Mouse (Mus musculus): Measurements from ENCODE around the gene Fam104a. TPM values are rescaled to one million over a fixed set of nuclear protein-coding genes. Genes with fewer than 3 reads are reported as not detected.

Fam104a gene
- polyA plus RNA-seq, 1 experiment from 2014 or later = 43.9 TPM

DNA sequence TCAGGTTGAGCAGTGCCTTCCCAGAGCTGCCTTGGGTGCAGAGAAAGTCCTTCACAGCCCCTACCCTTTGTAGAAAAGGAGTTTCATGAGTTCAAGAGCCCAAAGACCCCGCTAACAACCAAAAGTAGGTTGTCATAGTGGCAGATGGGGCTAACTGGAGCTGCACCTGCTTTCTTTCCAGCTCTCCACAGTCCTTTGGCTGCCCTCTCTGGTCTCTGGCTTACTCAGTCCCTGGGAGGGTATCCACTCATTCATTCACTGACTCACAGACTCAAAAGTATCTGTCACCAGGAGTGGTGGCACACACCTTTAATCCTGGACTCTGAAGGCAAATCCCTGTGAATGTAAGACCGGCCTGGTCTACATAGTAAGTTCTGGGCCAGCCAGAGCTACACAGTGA is 32.2 kb upstream of the Fam104a start:
- H3K27me3 ChIP-seq (replicated peaks) = no peaks in the 10 kb centered on the region
- H3K27ac ChIP-seq (replicated peaks) = no peak overlapping the region
- no peak overlapping the region for H3K4me3 ChIP-seq
- no peak overlapping the region for H3K4me2 ChIP-seq
- H3K9me3 ChIP-seq = no peaks in the 10 kb centered on the region
- no peak for ATAC-seq (ENCODE audit: extremely low read depth, insufficient number of reproducible peaks, low FRiP score, low TSS enrichment)
- no peaks in the 10 kb centered on the region for H3K36me3 ChIP-seq
- no peak overlapping the region for H3K9ac ChIP-seq
- H3K4me1 ChIP-seq = peaks cover 6% of the 10 kb centered on the region; the same call in 1 of the 2 replicates
- WGBS = 82% methylated on average over 2 of the region's 2 CpGs

DNA sequence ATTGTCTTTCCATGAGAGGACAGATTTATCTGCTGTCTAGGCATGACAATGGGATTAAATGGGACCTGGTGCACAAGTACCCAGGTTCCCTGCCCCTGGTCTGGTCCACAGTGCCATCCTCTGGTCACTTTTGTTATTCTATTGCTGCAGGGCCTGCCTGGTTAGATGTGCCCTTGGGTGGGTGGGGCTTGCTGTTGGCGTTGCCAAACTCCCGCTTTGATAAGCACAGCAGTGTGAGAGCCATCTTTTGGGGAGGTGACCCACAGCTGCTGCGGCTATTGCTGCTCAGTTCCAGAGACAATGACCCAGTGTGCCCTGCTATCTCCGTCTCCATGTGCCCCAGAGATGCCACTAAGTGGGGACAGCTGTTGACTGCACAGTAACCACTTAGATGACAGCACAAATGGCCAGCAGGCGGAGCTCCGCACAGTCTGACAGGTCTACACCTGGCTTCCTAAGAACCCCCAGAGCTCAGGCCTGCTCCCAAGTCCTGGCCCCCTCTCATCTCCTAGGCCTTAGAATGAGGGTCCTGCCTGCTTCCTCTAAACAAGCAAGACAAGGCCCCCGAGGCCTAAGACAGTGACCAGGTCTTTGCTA is 31.2 kb upstream of the Fam104a start:
- H3K27me3 ChIP-seq (replicated peaks) = no peaks in the 10 kb centered on the region
- H3K9me3 ChIP-seq = no peaks in the 10 kb centered on the region
- peaks cover 13% of the 10 kb centered on the region for H3K4me1 ChIP-seq
- no peak overlapping the region for H3K27ac ChIP-seq (replicated peaks)
- no peak overlapping the region for H3K9ac ChIP-seq
- no peak overlapping the region for H3K4me2 ChIP-seq
- WGBS = 58% methylated on average over 7 of the region's 7 CpGs
- no peak overlapping the region for H3K4me3 ChIP-seq
- H3K36me3 ChIP-seq = no peaks in the 10 kb centered on the region
- ATAC-seq (ENCODE audit: extremely low read depth, insufficient number of reproducible peaks, low FRiP score, low TSS enrichment) = 0 out of 2 replicates have a peak, but pooled peaks have one; percentile 29

DNA sequence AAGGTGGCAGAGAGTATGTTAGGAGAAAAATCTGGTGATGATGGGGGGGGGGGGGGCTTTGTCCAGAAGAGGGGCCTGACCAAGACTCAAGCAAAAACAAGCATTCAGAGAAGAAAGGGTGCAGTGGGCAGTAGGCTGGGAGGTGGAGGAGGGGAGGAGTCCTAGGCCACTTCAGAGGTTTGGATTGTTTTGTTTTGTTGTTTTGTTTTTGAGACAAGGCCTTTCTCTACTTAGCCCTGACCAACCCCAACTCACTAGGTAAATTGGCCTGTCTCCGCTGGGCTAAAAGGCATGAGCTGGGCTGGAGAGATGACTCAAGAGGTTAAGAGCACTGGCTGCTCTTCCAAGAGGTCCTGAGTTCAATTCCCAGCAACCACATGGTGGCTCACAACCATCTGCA is 27.1 kb upstream of the Fam104a start:
- peaks cover 16% of the 10 kb centered on the region for H3K27me3 ChIP-seq (replicated peaks)
- H3K4me3 ChIP-seq = no peak overlapping the region
- H3K4me2 ChIP-seq = no peak overlapping the region
- H3K9me3 ChIP-seq = no peaks in the 10 kb centered on the region
- ATAC-seq (ENCODE audit: extremely low read depth, insufficient number of reproducible peaks, low FRiP score, low TSS enrichment) = no peak
- H3K36me3 ChIP-seq = peaks cover 11% of the 10 kb centered on the region; the same call in 1 of the 2 replicates
- no peak overlapping the region for H3K27ac ChIP-seq (replicated peaks)
- 78% methylated on average over 1 of the region's 1 CpGs for WGBS
- H3K4me1 ChIP-seq = peaks cover 24% of the 10 kb centered on the region
- H3K9ac ChIP-seq = no peak overlapping the region

DNA sequence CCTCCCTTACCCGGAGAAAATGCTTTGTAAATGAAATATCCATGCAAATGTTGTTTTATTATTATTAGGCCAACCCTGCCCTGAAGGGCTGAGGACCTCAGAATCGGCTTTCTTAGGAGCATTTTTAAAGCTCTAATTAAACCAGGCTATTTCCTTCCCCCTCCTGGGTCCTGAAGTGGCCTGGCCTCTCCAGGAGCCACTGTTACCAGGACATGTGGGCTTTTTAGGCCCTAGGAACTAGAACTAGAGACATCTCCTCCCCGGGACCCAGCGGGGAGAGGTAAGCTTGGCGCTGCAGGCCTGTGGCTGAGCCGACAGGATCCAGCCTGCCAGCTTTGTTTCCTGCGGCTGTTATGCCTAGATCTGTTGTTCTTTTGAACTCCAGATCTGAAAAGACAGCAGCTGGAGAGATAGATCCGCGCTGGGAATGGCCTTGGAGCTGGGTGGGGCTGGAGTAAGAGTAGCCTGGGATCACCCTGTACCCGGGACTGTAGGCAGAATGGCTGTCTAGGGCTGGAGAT is 26.4 kb upstream of the Fam104a start:
- H3K4me3 ChIP-seq = no peak overlapping the region

DNA sequence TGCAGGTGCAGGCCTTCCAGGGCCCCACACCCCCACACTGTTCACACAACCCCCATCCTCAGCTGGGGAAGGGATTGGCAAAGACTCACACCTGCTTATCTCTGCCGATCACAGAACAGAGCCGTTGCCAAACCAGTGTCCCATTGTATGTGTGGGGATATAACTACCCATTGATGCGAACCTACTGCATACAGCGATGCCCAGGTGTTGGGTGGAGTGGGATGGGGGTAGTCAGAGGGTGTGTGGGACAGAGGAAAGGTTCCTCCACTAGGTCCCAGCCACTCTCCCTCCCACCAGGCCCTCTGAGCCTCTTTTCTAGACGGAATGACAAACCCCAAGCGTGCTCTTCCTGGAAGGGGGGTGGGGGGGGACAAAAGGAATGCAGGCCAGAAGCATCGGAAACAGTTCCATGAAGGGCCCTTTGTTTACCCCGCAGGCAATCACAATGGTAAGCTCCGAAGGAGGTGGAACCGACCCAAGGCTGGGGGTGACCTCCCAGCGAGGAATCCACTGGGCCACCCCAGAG is 25.8 kb upstream of the Fam104a start, which contains the start of gene Cpsf4l:
Gene Cpsf4l (minus strand): TSS at position 287 of the 526 bp plus-strand sequence.
- peak within 1 kb of the TSS; percentile 1; the same call in 1 of the 2 replicates for H3K4me3 ChIP-seq
- 15% methylated on average over 11 of the region's 11 CpGs for WGBS
- no peak for ATAC-seq (ENCODE audit: extremely low read depth, insufficient number of reproducible peaks, low FRiP score, low TSS enrichment)

More for the DNA sequence above, 26.4 kb upstream of the Fam104a start:
- Histone ChIP-seq H3K36me3 (peaks cover 11% of the 10 kb centered on the region; the same call in 1 of the 2 replicates), H3K27me3 (replicated peaks) (peaks cover 16% of the 10 kb centered on the region), H3K4me1 (peaks cover 24% of the 10 kb centered on the region), H3K27ac (replicated peaks) (peak overlapping the region; percentile 48), H3K9me3 (no peaks in the 10 kb centered on the region), H3K9ac (peak overlapping the region; percentile 67), H3K4me2 (peak overlapping the region; percentile 1)
- WGBS = 13% methylated on average over 10 of the region's 10 CpGs
- ATAC-seq (ENCODE audit: extremely low read depth, insufficient number of reproducible peaks, low FRiP score, low TSS enrichment) = no peak

DNA sequence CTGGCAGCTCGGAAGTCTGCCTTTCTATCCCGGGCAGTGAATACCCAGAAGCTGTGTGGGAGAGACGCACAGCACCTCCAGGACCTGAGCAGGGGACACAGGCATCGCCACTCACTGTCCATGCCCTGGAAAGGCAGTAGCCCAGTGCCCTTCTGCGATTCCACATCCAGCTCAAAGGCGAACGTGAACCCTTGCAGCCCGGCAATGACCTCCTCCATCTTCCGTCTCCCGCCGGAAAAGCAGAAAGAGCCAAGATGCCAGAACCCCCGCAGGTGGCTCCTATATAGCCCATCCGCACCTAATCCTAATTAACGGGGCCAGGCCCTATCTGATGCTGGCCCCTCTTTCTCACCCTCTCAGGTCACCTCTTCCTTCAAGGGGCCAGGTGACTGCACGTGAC is 25.3 kb upstream of the Fam104a start:
- Histone ChIP-seq H3K4me1 (peaks cover 21% of the 10 kb centered on the region), H3K4me3 (peak overlapping the region; percentile 1; the same call in 1 of the 2 replicates), H3K9ac (no peak overlapping the region), H3K27me3 (replicated peaks) (peaks cover 16% of the 10 kb centered on the region), H3K36me3 (peaks cover 11% of the 10 kb centered on the region; the same call in 1 of the 2 replicates), H3K27ac (replicated peaks) (no peak overlapping the region), H3K4me2 (peak overlapping the region; percentile 36), H3K9me3 (no peaks in the 10 kb centered on the region)
- 19% methylated on average over 15 of the region's 15 CpGs for WGBS
- ATAC-seq (ENCODE audit: extremely low read depth, insufficient number of reproducible peaks, low FRiP score, low TSS enrichment) = no peak

More for the DNA sequence above, 25.8 kb upstream of the Fam104a start, which contains the start of gene Cpsf4l:
- H3K27ac ChIP-seq (replicated peaks) = peak within 1 kb of the TSS; percentile 48
- H3K4me2 ChIP-seq = peak within 1 kb of the TSS; percentile 36
- peak within 1 kb of the TSS; percentile 67 for H3K9ac ChIP-seq
- H3K9me3 ChIP-seq = no peaks in the 10 kb centered on the region
- peaks cover 16% of the 10 kb centered on the region for H3K27me3 ChIP-seq (replicated peaks)
- H3K4me1 ChIP-seq = peaks cover 21% of the 10 kb centered on the region
- H3K36me3 ChIP-seq = peaks cover 11% of the 10 kb centered on the region; the same call in 1 of the 2 replicates

DNA sequence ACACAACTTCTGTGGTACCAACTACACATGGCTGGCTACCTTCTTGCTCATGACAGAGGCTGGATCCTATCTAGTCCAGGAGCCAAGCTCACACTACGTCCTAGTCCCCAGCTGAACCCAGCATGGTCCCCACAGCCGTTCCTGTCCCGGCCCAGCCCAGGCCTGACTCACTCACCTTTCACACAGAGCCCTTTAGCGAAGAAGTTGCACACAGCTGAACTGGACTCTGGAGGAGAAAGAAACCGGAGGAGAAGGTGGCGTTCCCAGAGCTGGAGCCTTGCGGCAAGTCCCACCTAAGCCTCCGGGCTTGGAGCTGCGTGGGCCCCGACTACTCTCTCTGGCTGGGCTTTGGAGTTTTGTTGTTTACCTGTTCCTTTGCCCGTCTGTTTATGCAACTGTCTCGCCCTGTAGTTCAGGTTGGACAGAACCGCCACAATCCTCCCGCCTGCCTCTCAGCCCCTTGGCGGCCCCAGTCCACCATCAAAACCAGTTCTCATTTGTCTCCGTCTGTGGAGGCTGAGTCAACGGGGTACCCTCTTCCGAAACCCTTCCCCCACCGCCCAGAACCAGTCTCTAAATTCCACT is 24.8 kb upstream of the Fam104a start:
- Histone ChIP-seq H3K4me1 (peaks cover 24% of the 10 kb centered on the region), H3K9me3 (no peaks in the 10 kb centered on the region), H3K4me2 (0 out of 2 replicates have a peak overlapping the region, but pooled peaks have one; percentile 36), H3K9ac (no peak overlapping the region), H3K36me3 (peaks cover 11% of the 10 kb centered on the region; the same call in 1 of the 2 replicates), H3K27ac (replicated peaks) (no peak overlapping the region), H3K4me3 (peak overlapping the region; percentile 1; the same call in 1 of the 2 replicates), H3K27me3 (replicated peaks) (peaks cover 16% of the 10 kb centered on the region)
- 53% methylated on average over 19 of the region's 19 CpGs for WGBS
- ATAC-seq (ENCODE audit: extremely low read depth, insufficient number of reproducible peaks, low FRiP score, low TSS enrichment) = no peak

DNA sequence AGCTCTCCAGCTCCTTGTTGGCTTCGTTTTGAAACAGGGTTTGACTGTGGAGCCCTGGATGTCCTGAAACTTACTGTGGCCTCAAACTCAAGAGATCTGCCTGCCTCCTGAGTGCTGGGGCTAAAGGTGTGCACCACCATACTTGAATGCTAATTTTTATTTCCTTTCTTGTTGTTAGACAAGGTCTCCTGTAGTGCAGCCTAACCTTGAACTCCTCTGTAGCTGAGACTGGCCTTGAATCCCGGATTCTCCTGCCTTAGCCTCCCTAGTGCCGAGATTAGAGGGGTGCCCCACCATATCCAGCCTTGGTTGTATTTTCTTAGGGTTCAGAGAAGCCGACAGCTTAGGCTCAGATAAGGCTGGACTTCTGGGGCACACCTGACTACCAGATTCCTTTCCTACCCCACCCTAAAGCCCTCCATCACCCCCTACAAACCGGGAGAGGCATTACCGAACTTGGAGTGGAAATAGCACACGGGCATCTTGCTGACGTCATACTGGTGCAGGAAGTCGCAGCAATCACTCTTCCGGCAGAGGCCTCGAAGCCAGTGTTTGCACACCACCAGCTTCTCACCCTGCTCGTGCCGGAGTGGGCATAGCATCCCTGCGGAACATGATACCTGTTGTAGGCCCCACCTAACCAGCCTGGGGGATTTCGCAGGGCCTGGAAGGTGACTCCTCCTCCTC is 22.2 kb upstream of the Fam104a start:
- no peak for ATAC-seq (ENCODE audit: extremely low read depth, insufficient number of reproducible peaks, low FRiP score, low TSS enrichment)
- WGBS = 80% methylated on average over 15 of the region's 15 CpGs
- peaks cover 11% of the 10 kb centered on the region; the same call in 1 of the 2 replicates for H3K36me3 ChIP-seq
- H3K4me3 ChIP-seq = no peak overlapping the region
- H3K9ac ChIP-seq = no peak overlapping the region
- H3K27ac ChIP-seq (replicated peaks) = no peak overlapping the region
- H3K4me2 ChIP-seq = no peak overlapping the region
- no peaks in the 10 kb centered on the region for H3K9me3 ChIP-seq
- H3K27me3 ChIP-seq (replicated peaks) = peaks cover 16% of the 10 kb centered on the region
- H3K4me1 ChIP-seq = peaks cover 24% of the 10 kb centered on the region

DNA sequence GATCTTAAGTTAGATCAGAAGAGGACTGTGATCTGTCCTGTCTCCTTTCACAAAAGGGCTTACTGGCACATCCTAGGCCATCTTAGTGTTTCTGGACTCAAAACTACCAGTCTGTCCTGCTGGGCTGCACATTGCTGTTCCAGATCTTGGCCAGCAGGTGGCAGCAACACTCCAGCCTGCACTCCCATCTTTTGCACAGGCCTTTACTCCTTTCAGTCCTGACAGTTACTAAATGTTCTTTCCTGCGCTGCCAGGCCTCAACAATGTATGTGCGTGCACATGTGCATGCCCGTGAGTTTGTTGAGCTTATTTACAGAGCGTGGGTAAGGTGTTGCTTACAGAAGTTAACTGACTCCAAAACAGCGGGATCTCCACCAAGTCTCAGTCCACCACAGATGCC is 19.8 kb upstream of the Fam104a start:
- H3K9ac ChIP-seq = no peak overlapping the region
- H3K36me3 ChIP-seq = peaks cover 16% of the 10 kb centered on the region
- H3K27me3 ChIP-seq (replicated peaks) = peaks cover 5% of the 10 kb centered on the region
- peaks cover 3% of the 10 kb centered on the region; the same call in 1 of the 2 replicates for H3K4me1 ChIP-seq
- ATAC-seq (ENCODE audit: extremely low read depth, insufficient number of reproducible peaks, low FRiP score, low TSS enrichment) = no peak
- no peak overlapping the region for H3K4me2 ChIP-seq
- WGBS = 32% methylated on average over 5 of the region's 5 CpGs
- no peak overlapping the region for H3K4me3 ChIP-seq
- no peak overlapping the region for H3K27ac ChIP-seq (replicated peaks)
- H3K9me3 ChIP-seq = no peaks in the 10 kb centered on the region

DNA sequence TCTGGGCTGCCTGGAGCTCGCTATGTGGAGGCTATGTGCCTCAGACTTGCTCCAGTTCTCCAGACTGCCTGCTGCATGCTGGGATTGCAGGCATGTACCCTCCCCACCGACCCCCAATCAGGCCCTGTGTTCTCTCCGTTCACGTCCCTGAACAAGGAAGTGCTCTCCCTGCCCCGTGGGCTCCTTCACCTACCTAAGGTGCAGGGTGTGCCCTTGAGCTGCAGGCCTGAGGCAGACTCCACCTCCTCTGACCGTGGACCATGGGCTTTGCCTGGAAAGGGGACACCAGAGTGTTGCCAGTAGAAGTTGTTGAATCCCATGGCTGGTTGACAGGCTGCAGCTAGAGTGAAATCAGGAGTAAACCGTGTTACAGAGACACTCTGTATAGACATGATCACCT is 15.7 kb upstream of the Fam104a start:
- Histone ChIP-seq H3K9me3 (no peaks in the 10 kb centered on the region), H3K4me3 (no peak overlapping the region), H3K27ac (replicated peaks) (no peak overlapping the region), H3K27me3 (replicated peaks) (no peaks in the 10 kb centered on the region), H3K36me3 (peaks cover 36% of the 10 kb centered on the region), H3K4me1 (peaks cover 3% of the 10 kb centered on the region; the same call in 1 of the 2 replicates), H3K4me2 (no peak overlapping the region), H3K9ac (no peak overlapping the region)
- ATAC-seq (ENCODE audit: extremely low read depth, insufficient number of reproducible peaks, low FRiP score, low TSS enrichment) = no peak
- 77% methylated on average over 7 of the region's 7 CpGs for WGBS

DNA sequence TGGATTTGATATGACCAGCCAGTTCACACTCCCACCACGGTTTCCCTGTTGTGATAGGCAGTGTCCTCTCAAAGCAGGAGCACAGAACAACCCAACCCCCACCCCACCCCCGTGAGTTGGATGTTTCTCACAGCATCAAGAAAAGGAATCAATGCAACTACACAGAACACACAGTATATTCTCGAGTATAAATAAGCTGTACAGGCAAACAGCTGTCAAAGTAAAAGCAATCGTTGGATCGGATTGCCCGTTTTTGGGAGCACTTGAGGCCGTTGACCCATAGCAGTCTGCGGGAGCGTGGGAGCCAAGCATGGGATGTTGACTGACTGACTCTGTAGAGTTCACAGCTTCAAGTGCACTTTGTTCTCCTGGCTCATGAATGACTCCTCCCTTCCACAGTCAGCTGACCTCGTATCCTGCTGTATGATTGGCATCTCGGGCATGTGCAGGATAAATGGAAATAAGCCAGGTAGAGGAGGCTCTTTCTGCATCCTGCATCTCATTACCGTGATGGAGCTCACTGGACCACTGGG is 14.1 kb upstream of the Fam104a start:
- Histone ChIP-seq H3K9ac (no peak overlapping the region), H3K36me3 (peaks cover 52% of the 10 kb centered on the region), H3K27ac (replicated peaks) (no peak overlapping the region), H3K4me2 (no peak overlapping the region), H3K9me3 (no peaks in the 10 kb centered on the region), H3K27me3 (replicated peaks) (no peaks in the 10 kb centered on the region), H3K4me3 (no peak overlapping the region), H3K4me1 (no peaks in the 10 kb centered on the region)
- ATAC-seq (ENCODE audit: extremely low read depth, insufficient number of reproducible peaks, low FRiP score, low TSS enrichment) = no peak
- WGBS = 76% methylated on average over 12 of the region's 12 CpGs

Data from heart, embryonic 13.5 days (tissue).